Mouse (Mus musculus): ENCODE measurements around the gene Gpr107.

GRCm38 (mm10) chr2:31245051-31245450 lies 92.9 kb downstream of the Gpr107 start:
- TF ChIP-seq POLR2A (IDR thresholded peaks at IDR 0.05; ENCODE audit: low read depth, low read length): no peak
- no peak for TF ChIP-seq CTCF (IDR thresholded peaks at IDR 0.05; ENCODE audit: borderline replicate concordance, insufficient read depth, low read length)
